Mouse (Mus musculus) bone marrow, adult 2 months (tissue): ENCODE results near the gene Pde10a. TPM values are rescaled to one million over a fixed set of nuclear protein-coding genes. Genes with fewer than 3 reads are reported as not detected.

Experiments used
- H3K27ac ChIP-seq: fragments of 200-500 bp; 2 replicates; pipeline ENCODE4 v1.5.1; 2012; ENCODE audit warnings: low read depth, mild to moderate bottlenecking, control low read depth, inconsistent platforms, low read length; ENCODE audit not compliant: control insufficient read depth, poor library complexity, insufficient read depth
- H3K4me1 ChIP-seq: fragments of 200-500 bp; 2 replicates; pipeline ENCODE4 v1.6.1; 2011; ENCODE audit warnings: low read length; ENCODE audit not compliant: control insufficient read depth, insufficient read depth
- H3K4me3 ChIP-seq: fragments of 200-500 bp; replicated peaks from 2 replicates; pipeline ENCODE3; 2011; ENCODE audit warnings: mild to moderate bottlenecking, low read depth, low read length, control low read depth; ENCODE audit not compliant: control insufficient read depth
- CTCF ChIP-seq: fragments of 200-500 bp; IDR thresholded peaks from 2 replicates; pipeline ENCODE4 v1.5.1; 2011; ENCODE audit warnings: low read length, control low read depth; ENCODE audit not compliant: control insufficient read depth, insufficient read depth
- POLR2A ChIP-seq: fragments of 200-500 bp; IDR thresholded peaks from 2 replicates; pipeline ENCODE4 v1.6.1; 2011; ENCODE audit warnings: low read depth, mild to moderate bottlenecking, control low read depth, low read length, borderline replicate concordance; ENCODE audit not compliant: control insufficient read depth
- WGBS: fragments of 180-500 bp; shearing (Covaris S2); methylation state at CpG from one replicate; pipeline ENCODE4 v1.1.7; 2018; 5-methylcytosine and 5-hydroxymethylcytosine counted together
- polyA plus RNA-seq: library from polyadenylated mRNA; stranded (reverse); fragments of >200 nt; gene quantifications from 2 replicates; pipeline ENCODE4 v1.2.4, GENCODE M21; 2011; ENCODE audit warnings: low replicate concordance; ENCODE audit not compliant: missing spikeins, insufficient read depth, insufficient read length

The Pde10a gene
- polyA plus RNA-seq, 1 experiment: 5.5 TPM

DNA sequence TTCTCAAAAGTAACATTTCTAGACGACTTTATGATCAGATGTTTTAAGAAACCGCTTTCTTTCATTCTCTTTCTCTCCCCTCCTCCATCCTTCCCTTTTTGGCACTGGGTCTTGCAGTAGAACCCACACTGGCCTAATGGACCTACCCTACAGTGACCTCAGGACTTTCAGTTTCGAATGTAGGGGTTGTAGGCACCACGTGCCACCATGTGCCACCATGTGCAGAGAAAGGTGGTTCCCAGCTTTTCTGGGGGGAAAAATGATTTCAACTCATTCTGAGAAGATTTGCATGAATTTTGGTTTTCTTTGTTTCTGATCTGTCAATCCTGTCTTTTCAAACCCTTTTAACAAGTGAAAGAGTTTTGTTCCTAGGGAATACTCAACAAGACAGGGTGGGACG is 363.5 kb downstream of the Pde10a start:
- TF ChIP-seq POLR2A (no peak), CTCF (no peak)
- Histone ChIP-seq H3K4me3 (no peak overlapping the region), H3K4me1 (no peaks in the 10 kb centered on the region), H3K27ac (no peak overlapping the region)
- WGBS: 80% methylated on average over 5 of the region's 5 CpGs

DNA sequence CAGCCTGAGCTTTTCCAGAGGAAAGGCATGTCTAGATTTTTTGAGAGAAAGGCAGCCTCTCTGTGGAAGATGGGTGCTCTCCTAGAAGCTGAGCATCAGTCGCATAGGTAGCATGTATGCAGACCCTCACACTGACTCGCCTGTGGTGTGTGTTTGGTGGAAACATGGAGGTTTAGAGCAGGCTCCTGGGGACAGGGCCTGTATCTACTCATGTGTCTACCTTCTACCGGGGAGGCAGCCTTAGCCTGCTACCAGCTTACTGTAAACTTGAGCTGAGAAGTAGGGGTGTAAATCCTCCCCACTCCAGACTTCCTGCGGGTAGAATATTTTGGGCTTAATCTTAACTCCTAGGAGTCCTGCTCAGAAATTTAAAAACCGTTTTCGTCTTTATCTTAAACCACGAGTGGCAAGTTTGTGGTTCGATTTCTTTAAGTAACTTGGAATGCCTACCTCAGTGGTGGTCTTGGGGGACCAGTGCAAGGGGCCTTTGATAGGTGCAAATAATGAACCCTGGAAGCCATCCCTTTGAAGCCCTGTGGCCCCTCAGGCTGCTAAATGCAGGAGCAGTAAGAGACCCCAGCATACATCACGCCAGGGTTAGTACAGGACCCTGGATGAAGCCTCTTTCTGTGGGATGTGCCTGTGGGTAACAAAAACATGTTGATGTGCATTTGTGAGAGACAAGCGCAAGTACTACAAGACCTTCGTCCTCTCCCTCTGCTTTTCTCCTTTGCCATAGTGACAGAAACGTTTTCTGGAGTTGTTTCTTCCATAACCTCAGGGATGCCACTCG is 367.2 kb downstream of the Pde10a start:
- H3K4me3 ChIP-seq: no peak overlapping the region
- H3K4me1 ChIP-seq: no peaks in the 10 kb centered on the region

DNA sequence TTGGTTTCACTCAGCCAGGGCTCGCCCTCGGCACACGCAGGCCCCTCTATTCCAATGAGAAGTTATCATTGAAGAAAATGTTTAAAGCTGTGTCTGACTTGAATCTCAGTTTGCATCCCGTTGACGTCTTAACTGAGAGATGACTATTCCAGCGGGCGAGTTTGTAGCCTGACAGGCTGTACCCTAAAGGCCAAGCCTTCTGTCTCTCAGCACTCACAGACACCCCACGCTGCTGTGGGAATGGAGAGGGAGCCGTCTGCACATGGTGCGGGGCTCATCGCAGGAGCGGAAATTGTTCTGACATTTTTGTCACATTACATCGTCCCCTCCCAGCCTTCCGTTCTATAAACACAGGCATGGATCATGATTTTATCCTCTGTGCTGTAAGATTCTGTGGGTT is 370.8 kb downstream of the Pde10a start:
- no peaks in the 10 kb centered on the region; the same call in 1 of the 2 replicates for H3K4me1 ChIP-seq
- WGBS: 92% methylated on average over 14 of the region's 14 CpGs

More for the DNA sequence above, 367.2 kb downstream of the Pde10a start:
- TF ChIP-seq POLR2A: no peak
- no peak for TF ChIP-seq CTCF
- WGBS: 40% methylated on average over 13 of the region's 13 CpGs
- no peak overlapping the region for H3K27ac ChIP-seq

DNA sequence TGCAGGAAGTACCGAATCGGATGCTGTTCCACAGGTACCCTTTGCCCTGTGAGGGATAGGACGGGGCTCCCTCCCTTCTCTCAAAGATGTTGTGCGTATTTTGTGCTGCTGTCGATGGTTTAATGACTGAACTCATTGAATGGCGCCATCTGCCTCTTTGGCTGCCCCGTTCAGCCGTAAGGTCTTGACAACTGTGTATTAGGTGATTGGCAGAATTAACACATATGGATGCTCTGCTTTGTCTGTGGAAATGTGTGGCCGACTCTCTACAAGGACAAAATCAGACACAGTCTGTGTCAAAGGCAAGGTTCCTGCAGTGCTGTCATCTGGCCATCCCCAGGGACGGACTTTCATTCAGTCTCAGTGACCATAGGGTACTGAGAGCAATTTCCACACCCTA is 372.6 kb downstream of the Pde10a start:
- Histone ChIP-seq H3K4me3 (no peak overlapping the region), H3K4me1 (no peaks in the 10 kb centered on the region; the same call in 1 of the 2 replicates), H3K27ac (no peak overlapping the region)
- 80% methylated on average over 10 of the region's 10 CpGs for WGBS
- no peak for TF ChIP-seq CTCF
- TF ChIP-seq POLR2A: no peak

More for the DNA sequence above, 370.8 kb downstream of the Pde10a start:
- H3K27ac ChIP-seq: no peak overlapping the region
- no peak for TF ChIP-seq POLR2A
- no peak for TF ChIP-seq CTCF
- no peak overlapping the region for H3K4me3 ChIP-seq

DNA sequence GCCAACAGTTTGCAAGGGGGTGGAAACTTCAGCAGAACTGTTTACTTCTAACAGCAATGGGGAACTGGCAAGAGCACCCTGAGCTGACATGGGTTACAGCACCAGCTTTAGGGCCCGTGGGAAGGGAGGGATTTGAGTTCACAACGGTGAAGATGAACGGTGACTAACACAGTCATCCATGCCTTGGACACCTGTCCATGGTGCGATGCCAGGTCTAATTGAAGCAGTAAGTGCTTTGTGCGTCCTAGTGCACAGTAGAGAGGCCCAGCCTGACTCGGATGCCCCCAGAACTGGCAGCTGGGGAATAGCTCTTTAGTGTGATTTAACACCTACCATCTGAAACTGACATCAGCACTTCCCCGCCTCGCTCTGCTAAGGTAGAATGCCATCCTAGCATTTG is 373.0 kb downstream of the Pde10a start:
- no peak for TF ChIP-seq CTCF
- no peak for TF ChIP-seq POLR2A
- 78% methylated on average over 8 of the region's 8 CpGs for WGBS
- Histone ChIP-seq H3K4me3 (no peak overlapping the region), H3K27ac (no peak overlapping the region), H3K4me1 (no peaks in the 10 kb centered on the region; the same call in 1 of the 2 replicates)

DNA sequence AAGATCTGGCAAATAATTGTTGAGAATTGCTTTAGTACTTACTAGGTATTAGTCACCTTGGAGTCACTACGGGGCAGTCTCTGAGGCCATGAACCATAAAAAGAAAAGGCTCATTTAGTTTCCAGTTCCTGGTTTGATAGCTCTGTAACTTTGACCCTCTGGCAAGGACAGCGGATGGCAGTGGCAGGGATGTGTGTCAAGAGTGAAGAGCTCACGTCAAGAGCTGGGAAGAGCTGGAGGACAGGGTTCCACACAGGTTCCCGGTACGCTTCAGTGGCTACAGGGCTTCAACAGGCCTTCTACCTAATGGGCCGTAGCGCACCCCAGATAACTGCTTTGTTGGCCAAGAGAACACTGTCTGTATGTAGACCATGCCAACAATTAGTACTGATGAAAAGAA is 374.0 kb downstream of the Pde10a start:
- no peak overlapping the region for H3K27ac ChIP-seq
- H3K4me3 ChIP-seq: no peak overlapping the region
- TF ChIP-seq POLR2A: no peak
- TF ChIP-seq CTCF: no peak
- 88% methylated on average over 7 of the region's 7 CpGs for WGBS
- no peaks in the 10 kb centered on the region; the same call in 1 of the 2 replicates for H3K4me1 ChIP-seq

DNA sequence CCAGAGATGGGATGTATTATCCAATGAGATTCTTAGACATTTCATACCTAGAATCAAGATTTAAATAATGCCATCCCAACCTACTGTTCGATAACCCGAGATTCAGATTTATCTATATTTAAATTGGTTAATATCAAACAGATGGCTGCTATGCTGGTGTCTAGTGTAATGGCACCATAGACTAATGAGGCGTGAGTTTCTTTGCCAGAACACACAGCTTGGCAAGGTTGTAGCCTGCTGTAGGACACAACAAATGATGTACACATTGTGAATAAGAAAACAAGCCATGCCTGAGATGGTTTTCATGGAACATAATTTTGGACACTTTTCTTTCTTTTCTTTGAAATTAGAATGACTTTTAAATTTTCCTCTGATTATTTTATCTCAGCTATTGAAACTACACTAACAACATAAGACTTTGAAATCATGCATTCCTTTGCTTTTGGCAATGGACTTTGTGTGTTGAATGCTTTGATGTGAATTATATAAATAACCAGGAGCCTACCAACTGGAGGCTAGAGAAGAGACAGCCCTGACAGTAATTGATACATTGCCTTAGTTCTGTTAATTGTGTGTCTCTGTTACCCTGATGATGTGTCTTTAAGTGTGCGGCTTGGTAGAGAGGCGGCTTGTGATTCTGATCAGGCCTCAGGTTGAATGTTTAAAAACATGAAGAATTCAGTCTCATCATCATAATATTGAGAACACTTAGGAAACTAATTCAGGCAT is 378.5 kb downstream of the Pde10a start:
- Histone ChIP-seq H3K4me1 (no peaks in the 10 kb centered on the region; the same call in 1 of the 2 replicates), H3K4me3 (no peak overlapping the region), H3K27ac (no peak overlapping the region)
- WGBS: 83% methylated on average over 5 of the region's 5 CpGs
- TF ChIP-seq CTCF: no peak
- no peak for TF ChIP-seq POLR2A

DNA sequence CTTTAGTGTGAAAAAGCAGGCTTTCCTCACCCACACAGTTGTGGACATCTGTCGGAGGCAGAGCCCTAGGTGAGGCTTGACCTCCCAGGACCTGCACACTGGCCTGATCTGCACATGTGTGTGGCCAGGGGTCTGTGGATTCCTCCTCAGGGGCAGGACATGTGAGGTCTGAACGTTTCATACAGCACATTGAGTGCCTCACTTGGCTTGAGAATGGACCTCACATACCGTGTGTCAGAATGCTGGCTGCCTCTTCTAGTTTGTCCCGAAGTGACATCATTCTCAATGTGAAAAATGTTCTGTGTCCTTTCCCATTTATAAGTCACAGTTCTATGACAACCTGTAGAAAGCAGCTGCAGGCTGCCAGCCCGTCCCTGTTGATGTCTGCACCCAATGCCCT is 385.4 kb downstream of the Pde10a start:
- TF ChIP-seq CTCF (no peak), POLR2A (no peak)
- no peak overlapping the region for H3K4me3 ChIP-seq
- H3K4me1 ChIP-seq: no peaks in the 10 kb centered on the region
- 71% methylated on average over 5 of the region's 5 CpGs for WGBS
- H3K27ac ChIP-seq: no peak overlapping the region
